Mouse (Mus musculus) monocyte, adult 2 months (primary cell): ENCODE measurements around the gene Gper1.

Experiments
- DNase-seq, 2 experiments: peaks; one replicate each; pipeline ENCODE4 v3.0.0; 2022; ENCODE audit warnings: low spot score in 2 of 2, low read depth in 1 of 2

The Gper1 gene

DNA sequence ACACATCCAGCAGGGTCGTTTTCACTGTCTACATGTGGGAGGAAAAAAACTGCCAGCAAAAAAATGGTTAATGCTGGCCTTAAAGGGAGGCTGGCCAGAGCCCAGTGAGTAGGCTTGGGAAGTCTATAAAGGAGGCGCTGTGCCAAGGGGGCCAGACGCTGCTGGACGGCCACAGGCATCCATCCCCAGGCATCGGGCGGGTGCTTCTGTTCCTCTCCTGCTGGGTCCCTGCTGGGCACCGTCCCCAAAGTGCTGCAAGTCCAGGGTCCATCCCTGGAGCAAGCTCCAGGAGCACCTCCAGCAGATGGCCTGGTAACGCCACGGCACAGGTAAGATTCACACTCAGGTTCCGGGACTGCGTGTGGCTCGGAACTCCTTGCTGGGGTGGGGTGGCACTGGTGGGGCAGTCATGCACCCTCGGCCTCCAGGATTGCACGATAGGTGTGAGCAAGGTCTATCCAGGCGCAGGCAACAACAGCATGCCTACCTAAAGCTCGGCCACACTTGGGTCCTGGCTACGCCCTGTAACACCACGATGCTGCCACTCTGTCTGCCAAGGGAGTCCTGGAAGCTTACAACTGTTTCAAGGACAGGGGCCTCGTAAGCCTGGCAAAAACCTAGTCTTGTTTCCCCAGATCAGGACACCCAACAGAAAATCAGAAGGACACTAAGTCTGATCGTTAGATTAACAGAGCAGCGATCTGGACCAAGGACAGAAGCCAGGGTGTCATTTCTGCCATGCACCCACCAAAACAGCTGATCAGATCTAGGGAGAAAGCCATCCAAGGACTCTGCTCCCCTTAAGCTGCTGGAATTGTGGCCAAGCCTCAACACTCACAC lies at the start of gene Gper1:
TSS of gene Gper1 (plus strand) at position 126 of the 840 bp plus-strand sequence.
- no peak for DNase-seq

DNA sequence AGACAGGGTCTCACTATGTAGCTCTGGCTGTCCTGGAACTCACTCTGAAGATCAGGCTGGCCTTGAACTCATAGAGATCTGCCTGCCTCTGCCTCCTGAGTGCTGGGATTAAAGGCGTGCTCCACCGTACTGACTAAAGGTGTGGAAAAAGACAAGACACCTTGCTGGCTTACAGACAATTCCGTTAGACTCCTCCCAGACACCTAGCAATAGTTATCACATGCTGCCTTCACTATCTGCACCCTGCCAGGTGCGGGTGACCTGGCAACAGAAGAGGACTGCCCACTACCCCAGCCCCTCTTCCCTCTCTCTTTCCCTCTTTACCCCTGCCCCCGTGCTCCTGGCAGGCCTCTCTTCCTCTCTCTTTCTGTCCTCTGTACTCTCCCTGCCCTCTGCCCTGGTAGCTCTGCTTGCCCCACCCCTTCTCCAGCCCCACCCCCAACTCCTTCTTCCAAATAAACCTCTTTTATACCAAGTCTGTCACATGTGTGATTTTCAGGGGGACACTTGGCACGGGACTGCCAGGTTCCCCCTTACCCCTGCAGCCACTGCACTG lies 49.0 kb upstream of the Gper1 start:
- no peak for DNase-seq

- no peak for DNase-seq
Observed at GRCm38 (mm10) chr5:139374841-139375240, 48.1 kb upstream of the Gper1 start.

GRCm38 (mm10) chr5:139377468-139378270 lies 45.3 kb upstream of the Gper1 start, which contains the start of gene Gpr146:
Gpr146 (plus strand) TSS chr5:139377697.
- peak in 1 of 2 experiments; percentile 36 for DNase-seq

GRCm38 (mm10) chr5:139378271-139378556 lies 44.7 kb upstream of the Gper1 start:
- DNase-seq, result no peak

DNA sequence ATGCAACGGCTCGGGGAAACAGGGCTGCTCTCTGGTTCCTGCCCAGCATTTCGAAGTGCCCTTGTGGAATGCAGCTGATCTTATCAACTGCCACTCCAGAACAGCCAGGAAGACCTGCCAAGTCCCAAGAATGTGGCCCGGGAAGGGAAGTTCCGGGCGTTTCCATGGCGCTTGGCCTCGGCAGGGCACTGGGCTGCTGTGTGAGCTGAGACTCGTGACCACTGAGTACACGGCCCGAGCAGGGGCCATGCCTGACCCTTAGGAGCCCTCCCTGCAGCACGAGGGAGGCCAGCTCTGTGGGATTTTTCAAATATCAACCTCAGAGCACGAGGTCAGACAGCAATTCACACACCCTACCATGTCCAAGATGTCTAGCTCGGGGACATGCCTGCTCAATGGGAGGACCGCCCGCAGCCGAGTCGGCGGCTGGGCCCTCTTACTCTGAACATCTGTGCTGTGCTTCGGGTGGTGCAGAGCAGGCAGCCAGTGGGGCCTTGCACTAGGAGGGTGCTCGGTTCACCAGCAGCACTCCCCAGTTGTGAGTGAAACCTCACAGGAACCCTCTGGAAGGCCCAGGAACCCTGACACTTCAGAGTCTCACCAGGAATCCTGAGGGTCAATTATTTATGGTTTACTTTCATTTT lies 43.8 kb upstream of the Gper1 start:
- DNase-seq, result no peak

- no peak for DNase-seq
Observed at GRCm38 (mm10) chr5:139379771-139380384, 43.1 kb upstream of the Gper1 start.

- peak; percentile 56 to 72 for DNase-seq
Observed at GRCm38 (mm10) chr5:139380385-139381248, 42.3 kb upstream of the Gper1 start.

- DNase-seq, result no peak
Observed at GRCm38 (mm10) chr5:139381586-139382513, 41.1 kb upstream of the Gper1 start.

- no peak for DNase-seq
Observed at GRCm38 (mm10) chr5:139382760-139383159, 40.2 kb upstream of the Gper1 start.

DNA sequence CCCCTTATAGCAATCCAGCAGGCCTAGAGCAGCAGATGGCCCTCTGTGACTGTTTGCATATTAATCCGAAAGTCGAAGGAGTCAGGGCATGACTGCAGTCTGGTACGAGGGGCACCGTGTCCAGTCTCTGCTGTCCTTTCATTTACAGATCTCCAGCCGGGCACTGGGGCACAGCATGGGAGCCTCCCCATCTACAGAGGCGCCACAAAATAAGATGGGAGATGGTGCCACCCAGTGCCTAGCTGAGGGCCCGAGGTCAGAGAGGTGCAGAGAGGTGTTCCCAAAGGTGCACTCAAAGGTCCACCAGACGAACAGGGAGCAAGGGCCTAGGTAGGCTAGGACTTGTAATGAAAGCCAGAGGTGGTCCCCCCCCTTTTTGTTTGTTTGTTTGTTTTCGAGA lies 39.7 kb upstream of the Gper1 start:
- no peak for DNase-seq

DNA sequence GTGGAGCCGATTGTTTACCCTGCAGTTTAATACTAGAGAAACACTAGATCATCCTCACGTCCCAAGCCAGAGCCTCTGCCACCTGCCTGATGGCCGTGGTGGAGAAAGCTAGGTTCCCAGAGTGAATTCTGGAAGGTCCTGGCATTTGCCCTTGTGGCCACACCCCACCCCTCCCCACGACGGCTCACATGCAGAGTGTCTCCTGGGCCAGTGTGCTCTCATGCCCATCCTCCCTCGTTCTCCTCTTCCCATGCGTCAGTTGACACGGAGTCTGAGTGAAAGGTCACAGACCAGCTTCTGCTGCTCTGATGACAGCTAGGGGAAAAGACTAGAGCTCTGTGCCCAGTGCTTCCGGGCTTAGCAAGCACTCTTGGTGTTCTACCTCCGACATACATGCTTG lies 38.4 kb upstream of the Gper1 start:
- no peak for DNase-seq

- DNase-seq, result no peak
Observed at GRCm38 (mm10) chr5:139386047-139386446, 36.9 kb upstream of the Gper1 start.

DNA sequence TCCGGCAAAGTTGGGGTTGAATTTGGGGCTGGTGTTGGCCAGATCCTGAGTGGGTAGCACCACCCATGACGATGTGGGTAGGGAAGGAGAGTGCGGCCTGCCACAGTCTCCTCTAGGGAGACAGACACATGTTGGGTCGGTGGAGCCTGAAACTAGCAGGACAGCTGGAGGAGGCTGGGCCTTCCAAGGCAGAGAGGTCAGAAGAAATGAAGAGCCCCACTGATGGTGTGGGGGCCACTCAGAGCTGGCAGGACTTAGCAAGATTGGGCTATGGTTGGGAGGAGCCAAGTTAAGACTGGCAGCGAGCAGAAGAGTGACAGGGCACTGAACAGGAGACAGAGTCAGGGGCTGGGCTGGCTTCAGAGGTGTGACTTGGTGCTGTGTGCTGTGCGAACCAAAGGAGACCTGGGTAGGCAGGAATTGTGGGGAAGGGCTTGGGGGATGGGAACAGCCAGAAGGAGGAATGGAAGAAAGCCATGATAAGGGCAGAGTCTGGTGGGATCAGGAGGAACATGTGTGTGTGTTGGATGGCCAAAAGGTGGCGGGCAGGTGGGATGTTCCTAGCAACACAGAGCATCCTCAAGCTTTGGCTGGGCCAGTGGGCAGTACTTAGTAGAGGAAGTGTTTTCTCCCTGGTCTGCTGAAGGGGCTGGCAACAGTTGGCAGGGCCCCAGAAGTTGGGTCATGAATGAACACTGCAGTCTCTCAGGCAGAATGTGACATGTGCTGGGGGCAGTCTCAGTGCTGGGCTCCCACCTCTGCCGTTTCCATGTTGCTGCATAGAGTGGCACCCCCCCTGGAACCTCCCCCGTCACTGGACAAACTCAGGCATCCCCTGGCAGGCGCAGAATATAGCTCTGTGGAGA lies 35.4 kb upstream of the Gper1 start:
- no peak for DNase-seq

- DNase-seq, result no peak
Observed at GRCm38 (mm10) chr5:139388195-139388570, 34.8 kb upstream of the Gper1 start.

GRCm38 (mm10) chr5:139388694-139389675 lies 34.0 kb upstream of the Gper1 start:
- DNase-seq, result no peak

- DNase-seq, result no peak
Observed at GRCm38 (mm10) chr5:139389676-139390061, 33.3 kb upstream of the Gper1 start.
